9 mouse cellular contexts compared by ENCODE assay signal in genomic region chr4:83500154-83501036, GRCm38 (mm10). TPM values are rescaled to one million over a fixed set of nuclear protein-coding genes. Genes with fewer than 3 reads are reported as not detected.
A peak's percentile ranks its signal among the peaks of the same experiment; 100 is the strongest.
DNase-seq lines count a peak whose midpoint lies in the region; ATAC-seq and TF ChIP-seq lines count a peak whose summit lies in the region.
"Had no signal": no experiment of that assay in that cellular context is flagged by ENCODE, and none has a peak within 500 bp of the region (broad histone marks: within the 10 kb centered on the region; RNA-seq: fewer than 3 reads in every experiment).

No protein-coding gene starts in this region.

- intact Hi-C loops in heart, postnatal 36 days (cut with DNase I) = no loop called here

- no peaks in the 10 kb centered on the region for H3K36me3 ChIP-seq in heart, embryonic 15.5 days
- H3K36me3 ChIP-seq in hindbrain, embryonic 10.5 days = no peaks in the 10 kb centered on the region
- H3K36me3 ChIP-seq in liver, embryonic 14.5 days (replicated peaks; ENCODE audit: control insufficient read depth, insufficient read depth, low read depth) = no peaks in the 10 kb centered on the region
- H3K36me3 ChIP-seq: G1E had no signal

- H3K4me3 ChIP-seq in heart, embryonic 15.5 days = peak overlapping the region; percentile 30
- peak overlapping the region; percentile 43 for H3K4me3 ChIP-seq in hindbrain, embryonic 10.5 days
- H3K4me3 ChIP-seq in liver, embryonic 14.5 days (ENCODE audit: insufficient read depth in 1 of 2, low read depth in 2 of 2, low read length in 2 of 2) = no peak overlapping the region

- TF ChIP-seq EP300 in liver, embryonic 14.5 days (IDR thresholded peaks at IDR 0.05; ENCODE audit: low read depth) = no peak

- no peak overlapping the region for H3K9ac ChIP-seq in heart, embryonic 15.5 days
- no peak overlapping the region for H3K9ac ChIP-seq in liver, embryonic 14.5 days (replicated peaks)

- no peaks in the 10 kb centered on the region for H3K9me3 ChIP-seq in heart, embryonic 15.5 days (replicated peaks)
- no peaks in the 10 kb centered on the region for H3K9me3 ChIP-seq in hindbrain, embryonic 10.5 days
- no peaks in the 10 kb centered on the region for H3K9me3 ChIP-seq in liver, embryonic 14.5 days (ENCODE audit: control insufficient read depth, low read length)
- H3K9me3 ChIP-seq: G1E had no signal

- H3K4me2 ChIP-seq in heart, embryonic 15.5 days = peak overlapping the region; percentile 60
- 0 out of 2 replicates have a peak overlapping the region, but pooled peaks have one; percentile 5 for H3K4me2 ChIP-seq in liver, embryonic 14.5 days (ENCODE audit: low read depth)

- no peak for DNase-seq in heart, postnatal 36 days
- DNase-seq in ZHBTc4 (ENCODE audit: low read depth, low spot score) = peak; percentile 81
- DNase-seq in hindbrain, embryonic 10.5 days (ENCODE audit: low spot score) = peak; percentile 83
- no peak for DNase-seq in liver, embryonic 14.5 days (ENCODE audit: low read depth in 3 of 3, low spot score in 3 of 3)
- DNase-seq in yolk sac, embryonic 10.5 days (ENCODE audit: low spot score) = peak; percentile 14
- no peak for DNase-seq in thymus, postnatal 10 days (ENCODE audit: low spot score in 2 of 2)
- no peak for DNase-seq in kidney, postnatal 14 days

- no peak for ATAC-seq in heart, embryonic 15.5 days (replicated peaks; ENCODE audit: insufficient number of reproducible peaks, insufficient read depth, low FRiP score, low read depth)
- ATAC-seq in liver, embryonic 14.5 days (ENCODE audit: insufficient read depth) = no peak

- no peak for TF ChIP-seq CTCF in liver, embryonic 14.5 days (IDR thresholded peaks at IDR 0.05; ENCODE audit: low read depth)

- H3K27me3 ChIP-seq in heart, embryonic 15.5 days = no peaks in the 10 kb centered on the region
- H3K27me3 ChIP-seq in hindbrain, embryonic 10.5 days (ENCODE audit: insufficient read depth, poor library complexity, severe bottlenecking) = peaks cover 8% of the 10 kb centered on the region; the same call in 1 of the 2 replicates
- no peaks in the 10 kb centered on the region for H3K27me3 ChIP-seq in liver, embryonic 14.5 days (ENCODE audit: control insufficient read depth, insufficient read depth, low read length)

- H3K4me1 ChIP-seq in heart, embryonic 15.5 days (replicated peaks) = peaks cover 3% of the 10 kb centered on the region; the same call in 1 of the 2 replicates
- H3K4me1 ChIP-seq in hindbrain, embryonic 10.5 days (replicated peaks) = peaks cover 20% of the 10 kb centered on the region
- H3K4me1 ChIP-seq in liver, embryonic 14.5 days (replicated peaks; ENCODE audit: control insufficient read depth in 2 of 2, insufficient read depth in 2 of 2, low read length in 1 of 2) = no peaks in the 10 kb centered on the region

- no peak overlapping the region for H3K27ac ChIP-seq in heart, embryonic 15.5 days
- H3K27ac ChIP-seq in hindbrain, embryonic 10.5 days = peak overlapping the region; percentile 83
- no peak overlapping the region for H3K27ac ChIP-seq in liver, embryonic 14.5 days

- WGBS in heart, embryonic 15.5 days = 15% methylated on average over 22 of the region's 22 CpGs
- WGBS in hindbrain, embryonic 10.5 days = 5% methylated on average over 22 of the region's 22 CpGs
- WGBS in liver, embryonic 14.5 days (ENCODE audit: insufficient replicate concordance) = 18% methylated on average over 22 of the region's 22 CpGs

RNA-seq across cellular contexts. Expression of gene Psip1, which starts 14.1 kb away (rescaled TPM):
- polyA plus RNA-seq in heart, embryonic 15.5 days (2015; fragmentation: Nextera tagmentation; extraction: Ambion mirVana) = 74.2 and 75.4 TPM in 2 replicates
- 10 to 100 TPM; 17.0 to 21.3 TPM for total RNA-seq in heart, postnatal 36 days (2021)
- polyA plus RNA-seq in hindbrain, embryonic 10.5 days (2016; fragmentation: Nextera tagmentation; extraction: Ambion mirVana) = 244 and 275 TPM in 2 replicates
- polyA plus RNA-seq in liver, embryonic 14.5 days (2012; rRNA removed) = 22.1 and 41.4 TPM in 2 replicates
- 54.7 and 60.4 TPM in 2 replicates for polyA plus RNA-seq in liver, embryonic 14.5 days (2014; fragmentation: Nextera tagmentation; extraction: Ambion mirVana)

RNA-seq across cellular contexts. Expression of gene Ccdc171, which starts 24.9 kb away (rescaled TPM):
- polyA plus RNA-seq in heart, embryonic 15.5 days (2015; fragmentation: Nextera tagmentation; extraction: Ambion mirVana) = 3.3 and 3.6 TPM in 2 replicates
- total RNA-seq in heart, postnatal 36 days (2021) = 1 to 10 TPM in 1 of 2 experiments, under 1 TPM in 1; 1.00 to 1.1 TPM
- 3.3 and 4.5 TPM in 2 replicates for polyA plus RNA-seq in hindbrain, embryonic 10.5 days (2016; fragmentation: Nextera tagmentation; extraction: Ambion mirVana)
- polyA plus RNA-seq in liver, embryonic 14.5 days (2012; rRNA removed) = 0.52 and 0.89 TPM in 2 replicates
- polyA plus RNA-seq in liver, embryonic 14.5 days (2014; fragmentation: Nextera tagmentation; extraction: Ambion mirVana) = 0.64 and 0.77 TPM in 2 replicates

Comparison
In these comparisons a context has a peak if more than half of its experiments do, and no peak if none do; other contexts are left out.
1. H3K4me3 ChIP-seq: peak in heart, embryonic 15.5 days (single experiment) and hindbrain, embryonic 10.5 days (single experiment); none in liver, embryonic 14.5 days (0 of 2).
2. DNase-seq: peak in ZHBTc4 (single experiment), hindbrain, embryonic 10.5 days (single experiment) and yolk sac, embryonic 10.5 days (single experiment); none in heart, postnatal 36 days (0 of 2), liver, embryonic 14.5 days (0 of 3), thymus, postnatal 10 days (0 of 2) and kidney, postnatal 14 days (single experiment).